ENCODE assay signal across 14 mouse cellular contexts in genomic region chr19:22071701-22072100, GRCm38 (mm10).
DNase-seq lines count a peak whose midpoint lies in the region; ATAC-seq and TF ChIP-seq lines count a peak whose summit lies in the region.
"Had no signal": no experiment of that assay in that cellular context is flagged by ENCODE, and none has a peak within 500 bp of the region (broad histone marks: within the 10 kb centered on the region; RNA-seq: fewer than 3 reads in every experiment).

No protein-coding gene starts in this region.

- DNase-seq in gastrocnemius, adult 2 months: no peak
- no peak for DNase-seq in gastrocnemius, adult 8-10 months (ENCODE audit: low spot score in 2 of 2)
- DNase-seq in lung, postnatal 0 days (ENCODE audit: low spot score): no peak
- DNase-seq in lung, postnatal 4 days: no peak
- peak; percentile 11 for DNase-seq in NIH3T3 (ENCODE audit: low read depth)
- peak; percentile 15 for DNase-seq in splenic B cell, adult 2 months (ENCODE audit: low read depth, low spot score)
- DNase-seq in spleen, postnatal 36 days (ENCODE audit: low spot score in 2 of 2): no peak
- DNase-seq: adrenal gland, postnatal 10 days; kidney, adult 9 months; thymus, postnatal 36 days had no signal

- H3K4me1 ChIP-seq in lung, postnatal 0 days (ENCODE audit: insufficient read depth, low read depth, low read length): no peaks in the 10 kb centered on the region
- H3K4me1 ChIP-seq: heart, embryonic 12.5 days; hindbrain, embryonic 12.5 days; limb, embryonic 13.5 days had no signal

- WGBS in lung, postnatal 0 days: 30% methylated on average over 3 of the region's 3 CpGs

- no peak overlapping the region for H3K4me2 ChIP-seq in lung, postnatal 0 days (replicated peaks; ENCODE audit: low read depth, low read length)
- H3K4me2 ChIP-seq: heart, embryonic 12.5 days; hindbrain, embryonic 12.5 days; limb, embryonic 13.5 days had no signal

- TF ChIP-seq CTCF in gastrocnemius, adult 2 months (IDR thresholded peaks at IDR 0.05): peak; percentile 28; the same call in 1 of the 2 replicates
- peak; percentile 21; the same call in 1 of the 2 replicates for TF ChIP-seq CTCF in lung, postnatal 0 days (IDR thresholded peaks at IDR 0.05)

- no peak overlapping the region for H3K27ac ChIP-seq in gastrocnemius, adult 2 months
- H3K27ac ChIP-seq in lung, postnatal 0 days (ENCODE audit: low read length): no peak overlapping the region
- H3K27ac ChIP-seq: hindbrain, embryonic 12.5 days; limb, embryonic 13.5 days had no signal

- no peak for ATAC-seq in lung, postnatal 0 days
- ATAC-seq in activated CD4-positive, CD25-positive, alpha-beta regulatory T cell, adult 4 months: no peak

- no peak for TF ChIP-seq EP300 in lung, postnatal 0 days (IDR thresholded peaks at IDR 0.05)

- H3K9me3 ChIP-seq in lung, postnatal 0 days (ENCODE audit: low read length): no peaks in the 10 kb centered on the region
- H3K9me3 ChIP-seq: heart, embryonic 12.5 days; hindbrain, embryonic 12.5 days; limb, embryonic 13.5 days had no signal

- no peak overlapping the region for H3K4me3 ChIP-seq in gastrocnemius, adult 2 months
- H3K4me3 ChIP-seq in lung, postnatal 0 days (ENCODE audit: low read depth, low read length): no peak overlapping the region
- H3K4me3 ChIP-seq: heart, embryonic 12.5 days; hindbrain, embryonic 12.5 days; limb, embryonic 13.5 days had no signal

- no peaks in the 10 kb centered on the region for H3K27me3 ChIP-seq in lung, postnatal 0 days (replicated peaks; ENCODE audit: insufficient read depth, low read length)
- no peaks in the 10 kb centered on the region for H3K27me3 ChIP-seq in splenic B cell, adult 2 months (ENCODE audit: control insufficient read depth, insufficient read depth, low read length, poor library complexity, severe bottlenecking)
- H3K27me3 ChIP-seq: heart, embryonic 12.5 days; hindbrain, embryonic 12.5 days; limb, embryonic 13.5 days had no signal

- no peak overlapping the region for H3K9ac ChIP-seq in lung, postnatal 0 days (replicated peaks; ENCODE audit: low read depth)
- H3K9ac ChIP-seq: heart, embryonic 12.5 days; hindbrain, embryonic 12.5 days; limb, embryonic 13.5 days had no signal

- intact Hi-C loops in gastrocnemius, adult 2 months (cut with DNase I): no loop called here

- no peaks in the 10 kb centered on the region for H3K36me3 ChIP-seq in lung, postnatal 0 days (ENCODE audit: insufficient read depth, low read length)
- H3K36me3 ChIP-seq in splenic B cell, adult 2 months (ENCODE audit: control insufficient read depth, insufficient read depth, low read length, poor library complexity, severe bottlenecking): no peaks in the 10 kb centered on the region
- H3K36me3 ChIP-seq: heart, embryonic 12.5 days; hindbrain, embryonic 12.5 days; limb, embryonic 13.5 days had no signal

Comparison
In these comparisons a context has a peak if more than half of its experiments do, and no peak if none do; other contexts are left out.
1. DNase-seq: peak in NIH3T3 (single experiment) and splenic B cell, adult 2 months (single experiment); none in gastrocnemius, adult 2 months (single experiment), gastrocnemius, adult 8-10 months (0 of 2), lung, postnatal 0 days (single experiment), lung, postnatal 4 days (0 of 2) and spleen, postnatal 36 days (0 of 2).